Mouse (Mus musculus): ENCODE data around the gene 9530003J23Rik.
"Not testable (repeated sequence)": the region's sequence is repeated elsewhere in the genome, so short reads cannot be mapped to it uniquely, and the experiment has no call there.

Gene 9530003J23Rik

DNA sequence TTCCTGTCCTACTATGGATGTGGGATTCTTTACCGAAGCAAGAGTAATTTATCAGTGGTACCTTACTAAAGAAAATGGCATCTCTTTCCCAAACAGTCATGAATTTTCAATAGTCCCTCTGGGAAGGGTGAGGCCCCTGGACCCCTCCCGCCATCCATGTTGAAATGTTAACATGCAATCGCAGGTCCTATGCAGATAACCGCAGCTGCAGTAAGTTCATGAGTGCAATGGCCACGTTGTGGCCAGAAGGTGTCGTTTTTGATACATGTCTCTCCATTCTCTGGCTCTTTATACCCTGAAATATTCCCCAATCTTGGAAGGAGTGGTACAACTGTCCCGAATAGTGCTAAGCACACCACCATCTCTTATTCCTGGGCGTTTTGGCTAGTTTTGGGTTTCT, 13.4 kb downstream of the 9530003J23Rik start:
- peak; percentile 23 for DNase-seq (ENCODE audit: extremely low spot score)

DNA sequence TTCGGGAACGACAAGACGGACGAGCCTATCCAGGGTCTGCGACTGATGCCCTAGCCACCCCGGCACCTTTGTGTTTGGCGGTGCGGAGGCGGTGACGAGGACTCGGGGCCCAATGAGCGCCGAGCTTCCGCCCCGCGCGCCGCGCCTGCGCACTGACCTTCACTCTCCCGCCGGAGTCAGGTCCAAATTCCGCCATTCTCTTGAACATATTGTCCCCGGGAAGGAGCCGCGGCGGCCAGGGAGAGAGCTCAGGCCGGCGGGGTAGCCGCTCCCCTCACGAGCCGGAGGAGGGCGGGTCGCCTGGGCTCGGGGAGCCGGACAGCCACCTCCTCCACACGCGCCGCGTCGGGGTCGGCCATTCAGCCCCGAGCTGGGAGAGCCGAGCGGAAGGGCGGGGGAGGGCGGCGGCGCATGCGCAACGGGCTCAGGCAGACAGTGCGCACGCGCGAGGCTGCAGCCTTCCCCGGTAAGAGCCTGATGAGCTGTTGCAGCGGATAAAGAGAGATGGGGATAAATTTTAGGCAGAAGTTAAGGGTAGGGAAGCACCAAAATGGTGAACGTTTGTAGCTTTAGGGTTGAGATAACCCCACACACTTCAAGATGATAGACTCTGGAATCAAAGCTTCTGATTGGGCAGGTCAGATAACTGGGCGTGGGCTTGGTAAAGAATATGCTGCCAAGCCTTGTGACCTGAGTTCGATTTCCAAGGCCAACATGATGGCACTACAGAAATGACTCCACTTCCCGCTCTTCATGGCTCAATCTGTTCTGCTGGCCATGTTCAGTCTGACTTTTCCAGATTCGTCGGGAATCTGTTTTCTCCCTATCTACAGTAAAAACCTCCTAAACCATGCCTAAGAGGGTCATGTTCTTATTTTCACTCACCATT, 14.2 kb downstream of the 9530003J23Rik start, which contains the start of gene Yeats4:
Yeats4 (minus strand) TSS at position 406 of the 889 bp plus-strand sequence.
- peak; percentile 98 for DNase-seq (ENCODE audit: extremely low spot score)

DNA sequence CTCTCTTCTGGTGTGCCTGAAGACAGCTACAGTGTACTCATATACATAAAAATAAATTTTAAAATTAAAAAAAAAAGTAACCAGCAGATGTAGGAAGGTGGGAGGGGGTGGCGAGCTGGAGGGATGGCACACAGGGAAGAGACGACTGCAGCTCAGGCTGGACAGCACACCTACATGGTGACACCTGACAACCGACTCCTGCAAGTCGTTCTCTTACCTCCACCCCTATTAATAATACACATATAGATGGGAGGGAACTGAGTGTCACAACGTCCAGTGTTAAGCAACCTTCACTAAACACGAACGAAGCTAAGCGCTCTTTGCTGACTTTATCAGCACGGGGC, 14.8 kb downstream of the 9530003J23Rik start:
- no peak for DNase-seq (ENCODE audit: extremely low spot score)

DNA sequence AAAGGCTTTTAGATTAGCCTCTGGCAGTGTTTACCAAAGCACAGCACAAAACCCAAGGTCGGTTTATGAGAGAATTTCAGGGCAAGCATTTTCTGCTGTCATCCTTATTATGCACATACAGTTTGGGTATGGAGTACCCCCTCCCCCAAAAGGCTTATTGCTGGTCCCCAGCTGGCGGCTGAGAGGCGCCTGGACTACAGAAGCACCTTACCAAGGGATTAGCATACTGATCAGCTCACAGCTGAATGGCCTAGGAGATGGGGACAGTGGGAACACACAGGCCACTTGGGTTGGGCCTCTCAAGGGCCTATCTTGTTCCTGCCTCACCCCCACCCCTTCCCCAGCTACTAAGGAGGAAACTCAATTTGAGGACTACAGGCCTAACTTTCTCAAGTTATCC, 15.7 kb downstream of the 9530003J23Rik start:
- DNase-seq (ENCODE audit: extremely low spot score) = no peak

DNA sequence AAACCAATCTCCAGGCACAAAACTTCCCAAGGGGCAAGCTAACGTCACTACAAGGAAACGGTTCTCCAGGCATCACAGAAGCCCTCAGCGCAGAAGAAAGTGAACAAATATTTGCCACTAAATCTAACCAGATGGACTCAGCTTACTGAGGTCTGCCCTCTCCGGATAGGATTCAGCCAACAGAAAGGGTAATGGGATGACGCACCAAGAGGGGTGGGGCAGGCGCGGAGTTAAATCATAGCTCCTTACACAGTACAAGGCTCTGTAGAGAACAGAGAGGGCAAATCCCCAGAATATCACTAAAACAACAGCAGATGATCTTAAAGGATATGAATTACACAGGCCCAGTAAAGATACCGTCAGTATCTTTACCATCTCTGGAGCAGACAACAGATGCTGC, 20.2 kb downstream of the 9530003J23Rik start:
- DNase-seq (ENCODE audit: extremely low spot score) = no peak

DNA sequence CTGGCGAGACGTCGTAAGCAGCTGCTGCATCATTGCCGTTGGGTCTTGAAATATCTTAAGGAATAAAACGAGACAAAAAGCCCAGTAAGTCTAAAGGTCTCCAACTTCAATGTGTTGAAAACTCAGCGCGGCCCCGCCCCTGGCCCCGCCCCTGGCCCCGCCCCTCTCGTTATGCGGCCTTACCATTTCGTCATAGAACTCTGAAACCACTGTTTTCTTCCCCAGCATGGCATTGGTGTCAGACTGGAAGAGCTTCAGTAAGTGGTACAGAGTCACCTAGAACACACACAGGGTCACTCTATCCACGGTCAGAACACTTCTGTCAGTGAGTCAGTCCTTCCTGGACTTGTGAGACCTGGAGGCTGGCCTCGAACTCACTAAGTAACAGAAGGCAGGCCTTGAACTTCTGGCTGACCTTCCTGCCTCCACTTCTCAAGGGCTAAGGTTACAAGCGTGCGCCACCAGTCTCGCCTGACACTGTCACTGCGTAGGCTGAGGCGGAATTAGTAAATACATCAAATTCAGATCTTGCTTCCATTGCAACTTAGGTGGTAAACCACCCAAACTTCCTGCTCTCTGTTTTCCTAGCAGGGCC, 21.2 kb downstream of the 9530003J23Rik start:
- DNase-seq (ENCODE audit: extremely low spot score) = no peak

DNA sequence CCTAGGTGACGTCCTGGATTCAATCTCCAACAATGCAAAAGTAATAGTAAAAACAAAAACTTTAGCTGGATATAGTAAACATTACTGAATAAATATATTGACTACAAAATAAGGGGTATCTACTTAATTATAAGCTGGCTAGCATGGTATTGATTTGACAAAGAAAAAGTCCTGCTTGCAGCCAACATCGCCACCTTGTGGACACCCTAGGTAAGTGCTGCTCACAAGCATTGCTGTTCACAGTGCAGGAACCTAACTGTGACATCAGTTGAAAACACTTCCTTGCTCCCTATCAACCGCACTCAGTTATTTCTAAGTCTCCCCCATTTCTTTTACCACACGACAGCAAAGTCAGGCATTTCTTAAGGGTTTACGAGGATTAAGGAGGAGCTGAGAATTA, 21.7 kb downstream of the 9530003J23Rik start:
- DNase-seq (ENCODE audit: extremely low spot score) = peak; percentile 40

DNA sequence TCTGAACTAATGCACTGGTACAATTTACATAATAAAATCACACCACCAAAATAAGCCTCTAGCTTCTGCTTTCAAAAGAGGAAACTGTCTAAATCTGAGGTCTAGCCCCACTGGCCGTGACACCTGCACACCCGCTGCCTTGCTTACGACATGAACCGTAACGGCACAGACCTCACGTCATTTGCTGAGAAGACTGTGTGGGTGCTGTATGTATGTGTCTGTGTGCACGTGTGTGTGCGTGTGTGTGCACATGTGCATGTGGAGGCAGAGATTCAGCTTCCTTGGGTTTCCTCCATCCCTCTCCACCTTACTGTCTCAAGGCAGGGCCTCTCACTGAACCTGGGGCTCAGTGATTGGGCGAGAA, 22.4 kb downstream of the 9530003J23Rik start:
- no peak for DNase-seq (ENCODE audit: extremely low spot score)

DNA sequence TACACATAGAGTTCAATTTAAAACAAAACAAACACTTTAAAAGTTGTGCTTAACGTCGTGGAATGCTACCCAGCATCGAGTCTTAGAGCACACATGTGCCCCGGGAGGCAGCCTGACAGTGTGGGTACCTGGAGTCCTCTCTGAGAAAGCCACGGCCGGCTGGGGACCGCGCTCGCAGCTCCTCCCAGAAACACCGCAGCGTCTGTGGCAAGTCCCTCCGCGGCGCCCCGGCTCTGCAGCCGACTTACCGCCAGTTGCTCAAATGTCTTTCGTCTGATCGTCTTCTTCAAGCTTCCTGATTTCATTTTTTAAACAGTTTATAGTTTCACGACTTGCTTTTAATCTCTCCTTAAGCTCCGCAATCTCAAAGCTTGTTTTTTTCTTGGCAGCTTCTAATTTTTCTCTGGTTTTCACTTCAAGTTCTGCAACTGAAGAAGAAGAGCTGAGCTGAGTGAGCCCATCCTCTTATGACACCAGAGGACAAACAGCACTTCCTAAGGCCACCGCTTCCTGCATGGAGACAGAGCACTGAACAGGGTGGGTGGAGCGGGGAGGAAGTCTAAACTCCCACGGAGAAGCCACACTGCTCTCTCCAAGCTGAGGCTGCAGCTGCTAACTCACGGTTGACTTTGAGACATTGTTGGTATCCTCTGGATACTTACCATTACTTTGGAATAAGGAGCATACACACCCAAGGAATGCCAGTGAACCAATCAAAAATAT, 22.9 kb downstream of the 9530003J23Rik start:
- no peak for DNase-seq (ENCODE audit: extremely low spot score)

DNA sequence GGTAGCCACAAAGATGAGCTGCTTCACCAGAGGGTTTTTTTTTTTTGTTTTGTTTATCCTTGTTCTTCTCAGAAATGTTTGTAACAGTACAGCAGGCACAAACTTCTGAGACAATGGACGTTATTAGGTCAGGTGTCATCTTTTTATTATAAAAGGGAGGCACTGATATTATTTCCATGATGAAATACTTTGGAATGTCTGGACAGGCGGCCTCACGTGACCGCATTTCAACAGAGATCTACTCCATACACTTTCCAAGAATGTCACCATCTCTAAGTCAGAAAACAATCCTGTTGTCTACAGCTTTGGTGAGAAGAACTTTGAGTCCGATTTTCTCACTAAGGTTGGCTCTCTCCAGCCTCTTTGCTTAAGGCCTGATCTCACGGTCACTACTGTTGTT, 27.5 kb downstream of the 9530003J23Rik start:
- DNase-seq (ENCODE audit: extremely low spot score) = no peak

DNA sequence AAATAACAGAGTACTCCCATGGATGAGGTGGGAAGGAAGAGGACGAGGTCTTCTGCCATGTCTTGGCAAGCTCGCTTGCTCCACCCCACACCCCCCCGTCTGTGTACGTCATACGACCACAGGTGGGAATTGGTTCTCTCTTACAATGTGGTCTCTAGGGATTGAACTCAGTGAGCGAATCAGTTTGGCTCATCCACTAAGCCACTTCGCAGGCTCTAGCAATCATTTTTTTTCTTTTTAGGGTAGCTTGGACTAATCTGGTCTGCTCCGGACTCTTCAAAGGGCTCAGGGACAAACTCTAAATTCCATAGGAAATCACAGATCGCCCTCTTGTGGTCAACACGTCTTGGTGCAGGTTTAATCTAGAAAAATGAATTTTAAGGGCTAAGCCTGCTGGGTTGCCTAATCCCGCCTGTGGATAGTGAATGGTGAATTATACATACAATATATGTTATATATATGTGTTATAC, 29.0 kb downstream of the 9530003J23Rik start:
- DNase-seq (ENCODE audit: extremely low spot score) = peak; percentile 75

DNA sequence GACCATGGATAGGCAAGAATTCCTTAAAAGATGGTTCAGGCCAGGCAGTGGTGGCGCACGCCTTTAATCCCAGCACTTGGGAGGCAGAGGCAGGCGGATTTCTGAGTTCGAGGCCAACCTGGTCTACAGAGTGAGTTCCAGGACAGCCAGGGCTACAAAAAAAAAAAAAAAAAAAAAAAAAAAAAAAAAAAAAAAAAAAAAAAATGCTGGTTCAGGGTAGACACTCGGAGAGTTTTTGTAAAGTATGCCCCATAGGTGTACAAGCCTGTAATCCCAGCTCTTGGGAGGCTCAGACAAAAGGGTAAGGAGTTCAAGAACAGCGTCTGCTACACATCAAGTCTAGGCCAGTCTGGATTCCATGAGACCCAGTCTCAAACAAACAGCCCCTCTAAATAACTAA, 29.7 kb downstream of the 9530003J23Rik start:
- not testable (repeated sequence) for DNase-seq (ENCODE audit: extremely low spot score)

DNA sequence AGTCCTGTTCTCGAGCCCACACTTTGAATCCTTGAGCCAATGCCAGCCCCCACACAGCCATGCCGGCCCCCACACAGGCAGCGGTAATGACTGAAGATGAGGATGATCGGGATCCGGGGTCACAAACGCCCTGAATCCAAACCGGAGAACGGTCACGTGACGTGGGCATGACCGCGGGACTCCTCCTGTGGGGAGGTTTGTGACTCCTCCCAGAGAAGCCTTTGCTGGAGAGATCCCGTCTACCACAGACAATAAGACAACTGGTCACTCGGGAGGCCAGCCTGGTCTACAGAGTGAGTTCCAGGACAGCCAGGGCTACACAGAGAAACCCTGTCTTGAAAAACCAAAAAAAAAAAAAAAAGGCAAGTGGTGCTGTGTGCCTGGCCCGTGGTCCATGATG, 30.3 kb downstream of the 9530003J23Rik start:
- DNase-seq (ENCODE audit: extremely low spot score) = no peak

DNA sequence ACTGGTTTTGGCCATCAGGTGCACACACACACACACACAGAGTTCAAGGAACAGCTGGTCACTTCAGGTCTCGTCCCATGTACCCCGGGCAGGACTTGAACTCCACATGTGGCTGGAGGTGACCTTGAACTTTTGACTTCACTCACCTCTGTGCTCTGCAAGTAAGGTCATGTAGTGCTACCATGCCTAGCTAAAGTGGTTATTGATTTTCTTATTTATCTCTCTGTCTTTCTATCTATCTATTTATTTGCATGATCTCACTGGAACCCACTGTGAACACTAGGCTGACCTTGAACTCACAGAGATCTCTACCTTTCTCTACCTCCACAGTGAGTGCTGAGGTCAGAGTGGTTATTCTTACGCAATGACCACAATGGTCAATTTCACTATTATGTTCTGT, 32.4 kb downstream of the 9530003J23Rik start:
- no peak for DNase-seq (ENCODE audit: extremely low spot score)

DNA sequence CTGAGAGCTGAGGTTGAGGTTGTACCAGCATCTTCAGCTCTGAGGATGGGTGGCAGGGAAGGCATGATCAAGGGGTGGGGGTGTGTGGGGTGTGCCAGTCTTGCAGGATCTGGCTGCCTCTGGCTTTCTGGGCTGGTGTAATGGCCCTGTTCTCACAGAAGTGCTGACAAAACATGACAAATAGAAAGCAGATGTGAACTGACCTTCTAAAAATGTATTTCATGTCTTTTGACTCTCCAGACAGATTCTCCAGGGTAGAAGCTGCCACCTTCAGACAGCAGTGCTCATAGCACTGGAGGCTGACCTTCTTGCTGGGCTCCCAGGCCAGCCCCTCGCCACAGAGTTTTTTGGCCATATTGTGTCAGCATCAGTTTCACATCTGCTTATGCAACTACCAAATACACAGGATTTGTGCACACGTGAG, 34.9 kb downstream of the 9530003J23Rik start:
- no peak for DNase-seq (ENCODE audit: extremely low spot score)

DNA sequence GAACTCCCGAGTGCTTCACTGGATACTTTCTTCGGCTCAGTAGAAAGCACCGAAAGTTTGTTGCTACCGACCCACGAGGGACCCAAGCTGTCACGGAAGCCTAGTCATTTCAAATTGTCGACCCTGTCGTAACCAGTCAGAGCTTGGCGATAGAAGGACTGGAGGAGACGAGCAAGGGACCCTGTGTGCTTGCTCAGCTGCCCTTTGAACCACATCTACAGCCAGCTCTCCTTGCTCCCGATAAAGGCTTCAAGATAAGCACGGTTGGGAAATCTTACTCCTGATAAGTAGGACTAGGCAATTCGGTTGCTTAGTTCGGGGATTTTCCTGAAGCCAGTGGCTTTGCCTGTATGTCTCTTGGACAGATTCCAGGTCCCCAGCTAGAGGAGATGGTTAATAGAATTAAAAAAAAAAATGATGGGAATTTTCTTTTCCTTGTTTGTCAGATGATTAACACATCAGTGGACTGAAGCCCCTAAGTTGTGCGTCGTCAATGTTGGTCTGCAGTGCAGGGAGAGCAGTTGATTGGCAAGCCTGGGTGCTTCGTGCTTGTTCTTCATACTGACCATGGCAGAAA, 35.4 kb downstream of the 9530003J23Rik start:
- DNase-seq (ENCODE audit: extremely low spot score) = no peak

DNA sequence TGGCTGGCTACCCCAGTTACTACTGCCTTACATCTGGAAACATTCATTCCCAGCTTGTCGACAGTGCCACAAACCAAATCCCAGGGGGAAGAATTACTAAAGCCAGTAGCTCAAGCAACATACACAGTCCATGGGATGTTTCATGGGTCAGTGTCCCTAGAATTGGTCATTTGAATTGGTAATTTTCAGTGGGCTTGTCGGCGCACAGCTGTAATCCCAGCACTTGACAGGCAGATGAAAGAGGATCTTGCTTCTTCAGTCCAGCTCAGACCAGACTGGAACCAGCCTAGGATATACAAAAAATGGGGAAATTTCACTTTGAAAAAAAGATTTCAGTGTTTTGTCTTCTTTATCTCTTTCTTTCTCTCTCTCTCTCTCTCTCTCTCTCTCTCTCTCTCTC, 38.8 kb downstream of the 9530003J23Rik start:
- DNase-seq (ENCODE audit: extremely low spot score) = no peak

DNA sequence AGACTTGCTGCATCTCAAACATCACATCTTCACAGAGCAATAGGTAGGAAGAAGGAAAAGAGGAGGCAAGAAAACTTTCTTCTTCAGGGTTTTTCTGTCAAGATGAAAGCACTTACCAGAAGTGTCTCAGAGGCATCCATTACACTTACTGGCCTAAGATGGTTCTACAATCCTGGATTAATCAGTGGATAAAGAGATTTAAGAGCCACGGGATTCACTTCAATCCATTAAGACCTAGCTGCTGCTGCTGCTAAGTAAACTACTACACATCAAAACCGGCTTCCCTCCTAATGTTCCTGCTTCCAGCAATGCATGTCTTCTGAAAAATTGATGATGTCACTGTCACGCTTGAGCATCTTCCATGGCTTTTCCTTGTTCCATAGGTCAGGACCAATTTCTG, 41.8 kb downstream of the 9530003J23Rik start:
- DNase-seq (ENCODE audit: extremely low spot score) = no peak

DNA sequence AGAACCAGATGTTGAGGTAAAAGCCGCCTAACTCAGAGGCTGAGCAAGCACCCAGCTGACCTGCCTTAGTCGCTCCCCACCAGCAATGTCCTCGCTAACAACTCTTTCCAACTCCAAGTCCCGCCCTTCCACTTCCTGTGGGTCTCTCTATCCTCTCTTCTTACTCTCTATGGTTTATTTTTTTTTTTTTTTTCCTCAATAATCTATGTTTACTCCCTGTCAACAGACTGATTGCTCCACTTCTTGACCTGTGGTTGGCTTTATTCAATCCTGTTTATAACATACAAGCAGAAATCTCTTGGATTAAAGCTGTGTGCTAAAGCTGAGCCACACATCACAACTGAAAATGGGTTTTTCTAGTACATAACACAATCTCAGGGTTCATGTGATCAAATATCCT, 42.8 kb downstream of the 9530003J23Rik start:
- no peak for DNase-seq (ENCODE audit: extremely low spot score)

DNA sequence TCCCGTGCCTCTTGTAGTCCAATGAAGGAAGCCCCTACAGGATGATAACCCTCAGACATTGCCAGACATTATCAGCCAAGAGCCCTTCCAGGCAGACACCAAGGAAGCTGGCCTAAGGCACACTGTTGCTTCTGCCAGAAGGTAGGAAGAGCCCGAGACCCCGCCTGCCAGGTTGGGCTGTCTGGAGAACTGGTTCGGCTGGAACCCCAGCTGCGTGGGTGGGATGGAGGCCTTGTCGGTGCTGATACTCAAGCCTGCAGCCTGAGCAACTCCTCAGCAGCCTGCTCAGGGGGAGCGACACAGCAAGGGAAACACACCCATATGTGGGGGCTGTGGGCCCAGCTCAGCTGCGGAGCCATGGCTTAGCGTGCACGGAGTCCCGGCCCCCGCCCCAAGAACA, 43.5 kb downstream of the 9530003J23Rik start:
- no peak for DNase-seq (ENCODE audit: extremely low spot score)

DNA sequence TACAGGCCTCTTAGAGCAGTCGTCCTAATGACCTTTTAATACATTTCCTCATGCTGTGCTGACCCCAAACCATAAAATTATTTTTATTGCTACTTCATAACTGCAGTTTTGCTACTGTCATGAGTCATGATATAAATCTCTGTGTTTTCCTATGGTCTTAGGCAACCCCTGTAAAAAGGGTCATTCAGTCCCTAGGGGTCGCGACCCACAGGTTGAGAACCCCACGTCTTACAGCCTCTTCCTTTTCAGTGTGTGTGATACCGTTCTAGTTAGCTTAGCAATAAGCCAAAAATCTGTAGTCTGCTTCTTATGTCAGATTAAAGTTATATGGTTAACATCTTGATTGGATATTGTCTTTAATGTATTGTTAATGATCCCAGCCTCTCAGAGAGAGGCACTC, 45.1 kb downstream of the 9530003J23Rik start:
- no peak for DNase-seq (ENCODE audit: extremely low spot score)

DNA sequence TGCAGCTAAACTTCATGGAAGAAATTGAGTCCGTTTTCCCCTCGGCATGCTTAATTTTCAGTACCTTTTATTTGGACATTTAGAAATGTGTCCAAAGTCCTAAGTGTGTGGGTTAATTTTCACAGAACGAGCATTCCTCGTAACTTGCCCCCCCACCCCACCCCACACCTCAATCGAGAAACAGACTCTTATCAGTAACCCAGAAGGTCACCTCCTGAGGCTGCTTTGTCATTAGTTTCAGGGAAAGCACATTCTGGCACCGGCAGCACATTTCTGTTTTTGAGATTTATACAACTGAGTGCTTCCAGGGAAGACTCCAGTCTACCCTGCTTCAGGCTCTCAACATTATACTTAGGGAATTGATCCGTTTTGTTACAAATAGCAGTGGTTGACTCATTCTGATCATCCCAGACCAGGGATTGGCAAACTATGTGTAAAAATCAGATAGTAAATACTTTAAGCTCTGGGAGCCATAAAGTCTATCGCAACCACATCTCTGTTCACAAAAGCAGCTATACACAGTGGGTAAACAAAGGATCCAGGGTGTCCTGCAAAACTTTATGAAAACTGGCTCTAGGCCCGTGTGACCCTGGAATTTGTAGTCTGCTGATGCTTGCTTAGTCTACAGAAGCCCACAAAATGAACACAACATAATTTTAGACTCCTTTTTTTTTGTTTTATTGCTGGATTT, 53.0 kb downstream of the 9530003J23Rik start:
- no peak for DNase-seq (ENCODE audit: extremely low spot score)

Measured in embryo, embryonic 9.5 days (tissue).